Mouse (Mus musculus): ENCODE results near the gene Grem1.

GRCm38 (mm10) chr2:113787882-113788281 lies 29.4 kb upstream of the Grem1 start:
- TF ChIP-seq POLR2A (IDR thresholded peaks at IDR 0.05; ENCODE audit: low read depth, low read length): no peak
- no peak for TF ChIP-seq CTCF (IDR thresholded peaks at IDR 0.05; ENCODE audit: borderline replicate concordance, insufficient read depth, low read length)

Measured in embryonic fibroblast, embryonic 13.5 days (primary cell).